Mouse (Mus musculus) lung, embryonic 15.5 days (tissue): ENCODE results near the gene Ppil4. TPM values are rescaled to one million over a fixed set of nuclear protein-coding genes. Genes with fewer than 3 reads are reported as not detected.

ENCODE experiments used
- ATAC-seq: fragments of 200-750 bp; cut with Nextera tagmentation; 2 replicates; pipeline ENCODE4 v1.8.0; 2017; ENCODE audit warnings: moderate number of reproducible peaks, borderline replicate concordance; ENCODE audit not compliant: low FRiP score, low TSS enrichment; ENCODE audit errors: extremely low read depth
- H3K27ac ChIP-seq: fragments of 300-500 bp; sonication (generic); 2 replicates; pipeline ENCODE4 v1.5.1; 2015; ENCODE audit warnings: moderate library complexity, mild to moderate bottlenecking, inconsistent platforms
- H3K27me3 ChIP-seq: fragments of 300-500 bp; sonication (generic); 2 replicates; pipeline ENCODE4 v1.6.1; 2015; ENCODE audit warnings: inconsistent platforms
- H3K36me3 ChIP-seq: fragments of 300-500 bp; sonication (generic); 2 replicates; pipeline ENCODE4 v1.6.1; 2015; ENCODE audit warnings: inconsistent platforms
- H3K4me1 ChIP-seq: fragments of 300-500 bp; sonication (generic); 2 replicates; pipeline ENCODE4 v1.6.1; 2015; ENCODE audit warnings: inconsistent platforms
- H3K4me2 ChIP-seq: fragments of 300-500 bp; sonication (generic); 2 replicates; pipeline ENCODE4 v1.6.1; 2015; ENCODE audit warnings: inconsistent platforms, mild to moderate bottlenecking, moderate library complexity
- H3K4me3 ChIP-seq: fragments of 300-500 bp; sonication (generic); 2 replicates; pipeline ENCODE4 v1.5.1; 2015; ENCODE audit warnings: mild to moderate bottlenecking, inconsistent platforms
- H3K9ac ChIP-seq: fragments of 300-500 bp; sonication (generic); 2 replicates; pipeline ENCODE4 v1.6.1; 2015; ENCODE audit warnings: inconsistent platforms
- H3K9me3 ChIP-seq: fragments of 300-500 bp; sonication (generic); 2 replicates; pipeline ENCODE4 v1.6.1; 2016; ENCODE audit warnings: inconsistent platforms
- WGBS: fragments of 180-500 bp; shearing (Covaris S2); methylation state at CpG from one replicate; pipeline ENCODE4 v1.1.7; 2015; 5-methylcytosine and 5-hydroxymethylcytosine counted together
- microRNA-seq: library from miRNA; unstranded; fragments of <30 nt; microRNA quantifications from one replicate; pipeline ENCODE4, GENCODE M21; 2016
- polyA plus RNA-seq: library from polyadenylated mRNA; unstranded; fragments of >200 nt; fragmentation: Nextera tagmentation; extraction: Ambion mirVana; gene quantifications from 2 replicates; pipeline ENCODE4 v1.2.1, GENCODE M21; 2015

Ppil4 gene
- polyA plus RNA-seq, 1 experiment from 2014 or later = 37.5 TPM

DNA sequence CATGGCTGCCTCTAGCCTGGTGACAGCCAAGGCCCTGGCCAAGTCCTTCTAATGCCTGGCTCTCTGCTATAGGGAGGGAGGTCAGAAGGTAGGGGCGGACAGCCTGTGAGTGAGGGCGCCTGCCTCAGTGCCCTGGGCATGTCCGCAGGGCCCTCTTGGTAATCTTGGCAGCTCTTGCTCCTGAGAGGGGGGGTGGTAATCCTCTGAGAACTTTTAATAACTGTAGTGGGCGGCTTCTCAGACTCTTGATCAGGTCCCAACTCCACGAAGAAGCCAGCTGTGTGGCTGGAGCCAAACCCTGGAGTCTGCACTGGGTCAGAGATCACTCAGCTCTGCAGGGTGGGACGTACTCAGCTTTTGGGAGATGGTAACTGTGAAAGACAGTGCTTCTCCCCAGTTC lies 71.5 kb downstream of the Ppil4 start:
- 62% methylated on average over 6 of the region's 6 CpGs for WGBS
- H3K27ac ChIP-seq = no peak overlapping the region

DNA sequence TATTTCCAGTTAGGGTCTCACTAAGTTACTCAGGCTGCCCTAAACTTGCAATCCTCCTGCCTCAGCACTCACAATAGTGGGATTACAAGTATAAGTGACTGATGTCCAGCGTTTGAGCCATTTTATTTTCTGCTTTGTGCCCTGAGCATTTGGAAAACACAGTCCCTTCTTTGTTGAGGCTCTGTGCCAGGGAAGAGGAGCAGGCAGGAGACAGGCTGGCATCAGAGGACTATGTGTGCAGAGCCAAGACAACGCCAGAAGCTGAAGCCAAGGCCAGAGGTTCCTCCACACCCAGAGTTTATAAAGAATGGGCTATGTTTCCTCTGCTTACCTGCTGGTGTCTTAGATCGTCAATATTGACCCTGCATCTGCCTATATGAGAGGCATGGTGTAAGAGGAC lies 72.1 kb downstream of the Ppil4 start:
- WGBS = 86% methylated on average over 3 of the region's 3 CpGs
- peaks cover 8% of the 10 kb centered on the region; the same call in 1 of the 2 replicates for H3K4me1 ChIP-seq
- no peak for ATAC-seq
- no peaks in the 10 kb centered on the region for H3K36me3 ChIP-seq
- no peak overlapping the region for H3K4me2 ChIP-seq
- no peak overlapping the region for H3K9ac ChIP-seq
- H3K27ac ChIP-seq = no peak overlapping the region
- H3K4me3 ChIP-seq = no peak overlapping the region
- no peaks in the 10 kb centered on the region for H3K9me3 ChIP-seq
- peaks cover 34% of the 10 kb centered on the region for H3K27me3 ChIP-seq

More for the DNA sequence above, 71.5 kb downstream of the Ppil4 start:
- Histone ChIP-seq H3K4me2 (no peak overlapping the region), H3K4me1 (peaks cover 8% of the 10 kb centered on the region; the same call in 1 of the 2 replicates), H3K27me3 (peaks cover 28% of the 10 kb centered on the region), H3K9me3 (no peaks in the 10 kb centered on the region), H3K4me3 (no peak overlapping the region), H3K9ac (no peak overlapping the region), H3K36me3 (no peaks in the 10 kb centered on the region)
- ATAC-seq = peak; percentile 33; the same call in 1 of the 2 replicates

DNA sequence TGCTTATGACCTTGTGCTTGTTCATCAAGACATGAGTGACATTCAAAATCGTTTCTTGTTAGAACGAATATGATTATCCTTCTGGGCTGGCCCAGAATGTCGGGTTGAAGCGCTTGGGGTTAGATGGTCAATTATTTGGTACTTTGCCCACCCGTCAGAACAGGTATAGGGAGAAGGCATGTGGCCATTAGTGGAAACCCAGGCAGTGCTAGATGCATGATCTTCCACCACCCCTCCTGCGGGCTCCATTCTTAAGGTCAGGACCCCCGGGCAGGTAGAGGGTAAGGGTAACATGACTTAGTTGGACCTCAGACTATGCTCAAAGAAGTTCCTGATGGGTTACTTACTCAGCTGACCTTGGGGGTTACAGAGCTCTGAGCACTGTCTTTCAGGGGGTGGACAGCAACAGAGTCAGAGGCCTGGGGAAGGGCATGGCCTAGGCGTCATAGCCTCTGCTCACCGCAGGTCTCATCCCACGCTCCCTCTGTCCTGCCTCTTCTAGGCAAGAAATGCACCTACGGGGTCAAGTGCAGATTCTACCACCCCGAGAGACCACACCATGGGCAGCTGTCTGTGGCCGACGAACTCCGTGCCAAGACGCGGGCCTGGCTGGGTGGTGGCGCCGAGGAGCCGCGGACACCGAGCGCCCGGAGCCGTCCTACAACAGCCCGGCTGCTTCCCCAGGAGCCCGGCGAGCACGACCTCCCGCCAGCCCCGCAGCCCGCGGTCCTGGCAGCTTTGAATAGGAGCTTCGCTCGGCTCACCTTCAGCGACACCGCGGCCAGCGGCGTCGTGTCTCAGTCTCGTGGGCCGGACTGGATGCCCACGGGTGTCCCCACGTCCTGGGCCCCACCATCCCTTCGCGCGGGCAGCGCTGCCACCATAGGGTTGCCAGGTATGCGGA lies 74.3 kb downstream of the Ppil4 start:
- H3K4me2 ChIP-seq = peak overlapping the region; percentile 63
- WGBS = 21% methylated on average over 44 of the region's 50 CpGs

DNA sequence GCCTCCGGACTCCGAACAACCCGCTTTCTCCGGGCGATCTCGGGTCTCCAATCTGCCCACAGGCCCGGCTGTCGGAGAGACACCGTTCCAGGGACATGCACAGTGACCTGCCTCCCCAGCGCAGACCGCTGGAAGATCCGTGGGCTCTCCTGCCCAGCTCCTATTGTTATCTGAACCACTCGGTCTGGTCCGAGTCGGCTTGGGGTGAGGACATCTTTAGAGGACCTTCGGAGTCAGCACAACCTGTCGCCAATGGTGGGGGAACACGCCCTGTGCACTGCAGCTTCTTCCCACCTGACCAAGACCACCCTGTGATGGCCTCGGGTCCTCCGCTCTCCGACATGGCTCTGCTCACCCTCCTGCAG lies 75.0 kb downstream of the Ppil4 start:
- Histone ChIP-seq H3K27me3 (peaks cover 34% of the 10 kb centered on the region), H3K4me3 (peak overlapping the region; percentile 33), H3K4me1 (peaks cover 12% of the 10 kb centered on the region; the same call in 1 of the 2 replicates), H3K27ac (no peak overlapping the region), H3K36me3 (no peaks in the 10 kb centered on the region), H3K4me2 (peak overlapping the region; percentile 63), H3K9ac (0 out of 2 replicates have a peak overlapping the region, but pooled peaks have one; percentile 3), H3K9me3 (no peaks in the 10 kb centered on the region)
- 19% methylated on average over 21 of the region's 21 CpGs for WGBS
- no peak for ATAC-seq

More for the DNA sequence above, 74.3 kb downstream of the Ppil4 start:
- H3K4me3 ChIP-seq = peak overlapping the region; percentile 33
- peaks cover 12% of the 10 kb centered on the region; the same call in 1 of the 2 replicates for H3K4me1 ChIP-seq
- no peaks in the 10 kb centered on the region for H3K36me3 ChIP-seq
- H3K27me3 ChIP-seq = peaks cover 34% of the 10 kb centered on the region
- ATAC-seq = 0 out of 2 replicates have a peak, but pooled peaks have one; percentile 40
- no peaks in the 10 kb centered on the region for H3K9me3 ChIP-seq
- 0 out of 2 replicates have a peak overlapping the region, but pooled peaks have one; percentile 3 for H3K9ac ChIP-seq
- no peak overlapping the region for H3K27ac ChIP-seq

DNA sequence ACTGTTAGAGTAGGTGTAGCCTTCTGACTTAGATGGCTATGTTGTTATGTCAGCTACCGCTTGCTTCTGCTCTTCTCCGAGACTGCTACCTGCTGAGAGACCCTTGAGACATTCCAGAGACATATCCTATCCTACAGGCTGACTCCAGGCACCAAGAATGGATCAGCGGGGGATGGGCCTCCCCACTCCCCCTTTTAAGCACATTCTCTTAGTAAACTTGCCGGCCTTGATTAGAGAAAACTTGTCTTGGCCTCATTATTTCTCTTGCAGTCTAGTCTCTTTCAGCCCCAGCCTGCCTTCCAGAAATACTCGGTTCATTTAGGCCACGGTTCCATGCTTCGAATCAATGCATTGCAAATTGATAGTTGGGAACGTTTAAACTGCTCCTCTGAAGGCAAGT lies 77.1 kb downstream of the Ppil4 start:
- H3K9ac ChIP-seq = no peak overlapping the region
- H3K4me2 ChIP-seq = no peak overlapping the region
- H3K4me3 ChIP-seq = no peak overlapping the region
- H3K27me3 ChIP-seq = peaks cover 34% of the 10 kb centered on the region
- no peak for ATAC-seq
- no peaks in the 10 kb centered on the region for H3K9me3 ChIP-seq
- 59% methylated on average over 8 of the region's 8 CpGs for WGBS
- H3K36me3 ChIP-seq = no peaks in the 10 kb centered on the region
- H3K4me1 ChIP-seq = peaks cover 19% of the 10 kb centered on the region; the same call in 1 of the 2 replicates
- no peak overlapping the region for H3K27ac ChIP-seq

DNA sequence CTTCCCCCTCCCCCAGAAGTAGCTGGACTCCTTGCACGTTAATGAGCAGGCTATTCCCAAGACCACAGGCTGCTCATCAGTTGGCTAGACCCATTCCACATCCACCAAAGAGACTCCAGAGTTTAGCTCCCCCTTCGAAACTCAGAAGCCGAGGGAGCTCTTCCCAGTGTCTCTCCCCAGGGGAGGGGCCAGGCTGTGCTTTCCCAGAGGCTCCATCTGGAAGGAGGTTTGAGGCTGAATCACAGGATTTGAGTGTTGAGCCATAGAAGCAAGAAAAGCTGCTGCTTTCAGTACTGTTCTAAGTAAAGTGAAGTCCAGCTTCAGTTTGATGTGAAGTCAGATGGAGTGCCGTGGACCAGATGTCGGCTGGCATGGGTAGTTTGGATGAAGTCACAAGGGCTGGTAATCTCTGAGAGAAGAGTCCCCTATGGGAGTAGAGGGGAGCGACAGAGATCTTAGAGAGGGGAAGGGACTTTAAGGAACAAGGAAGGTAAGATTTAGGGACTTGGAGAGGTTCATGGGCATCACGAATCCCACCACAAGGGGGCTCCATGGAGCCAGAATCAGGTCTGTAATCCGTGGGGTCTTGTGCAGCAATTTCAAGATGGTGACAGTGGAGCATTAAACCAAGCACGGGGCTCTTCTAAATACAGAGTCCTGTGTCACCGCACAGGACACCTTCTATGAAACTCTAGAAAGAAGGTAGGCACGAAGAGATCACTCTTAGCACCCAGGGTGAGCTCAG lies 78.1 kb downstream of the Ppil4 start:
- Histone ChIP-seq H3K9me3 (no peaks in the 10 kb centered on the region), H3K4me3 (no peak overlapping the region), H3K36me3 (no peaks in the 10 kb centered on the region), H3K4me1 (peaks cover 19% of the 10 kb centered on the region; the same call in 1 of the 2 replicates), H3K27me3 (peaks cover 34% of the 10 kb centered on the region), H3K9ac (no peak overlapping the region), H3K4me2 (no peak overlapping the region), H3K27ac (no peak overlapping the region)
- ATAC-seq = no peak
- WGBS = 56% methylated on average over 11 of the region's 11 CpGs

DNA sequence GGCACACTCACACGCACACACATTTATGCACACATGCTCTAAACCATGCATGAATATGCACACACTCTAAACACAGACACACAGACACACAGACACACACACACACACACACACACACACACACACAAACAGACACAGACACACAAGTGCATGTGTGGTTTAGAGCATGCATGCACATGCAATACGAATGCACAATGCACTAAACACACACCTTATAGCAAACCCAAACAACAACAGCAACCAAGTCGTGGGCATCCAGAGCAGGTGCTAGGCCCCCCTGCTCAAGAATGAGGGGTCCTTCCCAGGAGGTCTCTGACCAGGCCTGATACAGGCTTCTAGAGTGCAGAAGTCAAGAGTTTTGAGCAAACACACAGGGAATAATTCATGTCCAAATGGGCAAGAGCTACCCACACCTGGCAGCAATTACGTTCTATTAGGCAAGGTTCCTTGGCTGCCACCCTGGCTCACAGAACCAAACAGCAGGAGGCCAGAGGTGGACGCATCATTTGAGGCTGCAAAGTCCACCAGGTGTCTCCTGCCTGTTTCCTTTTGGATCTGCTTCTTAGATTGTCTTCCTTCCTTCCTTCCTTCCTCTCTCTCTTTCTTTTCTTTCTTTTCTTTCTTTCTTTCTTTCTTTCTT lies 78.8 kb downstream of the Ppil4 start:
- Histone ChIP-seq H3K9me3 (no peaks in the 10 kb centered on the region), H3K4me3 (no peak overlapping the region), H3K9ac (no peak overlapping the region), H3K36me3 (no peaks in the 10 kb centered on the region), H3K27ac (no peak overlapping the region), H3K4me1 (peaks cover 19% of the 10 kb centered on the region; the same call in 1 of the 2 replicates), H3K4me2 (no peak overlapping the region), H3K27me3 (peaks cover 33% of the 10 kb centered on the region)
- 82% methylated on average over 5 of the region's 5 CpGs for WGBS
- ATAC-seq = no peak

Small RNA genes within 50 kb of the gene (microRNA-seq; reads per million reads assigned to microRNA genes)
- gene Mir5104 = 1.3 reads per million

Other genes with a start within 250 kb of the Ppil4 start
- gene Lrp11, start 203.1 kb upstream of the Ppil4 start, polyA plus RNA-seq = 4.7 and 5.1 TPM in 2 replicates
- 57.2 and 59.6 TPM in 2 replicates for gene Nup43, start 125.4 kb upstream of the Ppil4 start, polyA plus RNA-seq
- 122 and 128 TPM in 2 replicates for gene Pcmt1, start 111.8 kb upstream of the Ppil4 start, polyA plus RNA-seq
- gene Lats1, start 111.7 kb upstream of the Ppil4 start, polyA plus RNA-seq = 7.1 and 7.4 TPM in 2 replicates
- 53.5 and 54.4 TPM in 2 replicates for gene Katna1, start 66.9 kb upstream of the Ppil4 start, polyA plus RNA-seq
- 87.7 and 88.8 TPM in 2 replicates for gene Ginm1, start 67 bp upstream of the Ppil4 start, polyA plus RNA-seq
- 0.14 and 0.23 TPM in 2 replicates for gene Zc3h12d, start 39.6 kb downstream of the Ppil4 start, polyA plus RNA-seq
- gene Tab2, start 163.3 kb downstream of the Ppil4 start, polyA plus RNA-seq = 18.1 and 18.5 TPM in 2 replicates